Mouse (Mus musculus): Measurements from ENCODE around the gene Hsd17b2.

Hsd17b2 gene

DNA sequence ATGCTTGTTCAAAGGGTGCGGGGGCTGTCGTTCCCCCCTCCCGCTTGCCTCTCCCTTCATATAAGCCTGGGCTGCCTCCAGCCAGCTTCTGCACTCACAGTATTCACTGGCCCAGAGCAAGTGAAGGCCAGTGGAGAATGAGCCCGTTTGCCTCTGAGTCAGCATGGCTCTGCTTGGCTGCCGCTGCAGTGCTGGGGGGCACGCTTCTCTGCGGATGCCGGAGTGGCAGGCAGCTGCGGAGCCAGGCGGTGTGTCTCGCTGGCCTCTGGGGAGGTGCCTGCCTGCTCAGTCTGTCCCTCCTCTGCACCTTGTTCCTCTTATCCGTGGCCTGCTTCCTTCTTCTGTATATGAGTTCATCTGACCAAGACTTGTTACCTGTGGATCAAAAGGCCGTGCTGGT is at the start of gene Hsd17b2:
TSS of gene Hsd17b2 (plus strand) at position 46 of the 400 bp plus-strand sequence.
- no peak for DNase-seq

DNA sequence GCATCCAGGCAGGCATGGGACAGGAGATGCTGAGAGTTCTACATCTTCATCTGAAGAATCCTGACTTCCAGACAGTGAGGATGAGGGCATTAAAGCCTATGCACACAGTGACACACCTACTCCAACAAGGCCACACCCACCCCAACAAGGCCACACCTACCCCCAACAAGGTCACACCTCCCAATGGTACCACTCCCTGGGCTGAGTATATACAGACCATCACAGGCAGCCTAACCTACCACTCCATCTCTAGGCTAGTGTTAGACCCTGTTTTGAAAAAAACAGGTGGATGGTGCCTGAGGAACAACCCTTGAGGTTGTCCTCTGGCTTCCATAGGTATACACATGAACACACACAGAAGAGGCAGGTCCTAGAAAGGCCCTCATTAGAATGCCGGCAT is 49.4 kb upstream of the Hsd17b2 start:
- no peak for DNase-seq

DNA sequence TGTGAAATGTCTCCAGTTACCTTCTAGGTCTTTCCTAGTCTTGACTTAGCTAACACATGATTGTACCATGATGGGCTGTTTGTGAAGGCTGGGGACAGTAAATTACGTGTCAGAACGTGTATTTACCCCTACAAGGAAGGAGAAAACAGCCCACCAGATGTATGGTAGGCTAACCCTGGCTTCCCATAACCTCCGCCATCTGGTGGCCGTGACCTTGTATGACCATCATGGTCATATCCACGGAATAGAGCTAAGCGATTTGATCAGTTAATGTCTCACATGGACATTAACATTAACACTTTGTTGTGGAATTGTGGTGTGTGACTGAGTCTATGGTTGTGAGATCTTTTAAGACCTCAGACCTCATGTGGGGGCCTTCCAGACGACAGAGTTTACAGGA is 42.7 kb upstream of the Hsd17b2 start:
- no peak for DNase-seq

DNA sequence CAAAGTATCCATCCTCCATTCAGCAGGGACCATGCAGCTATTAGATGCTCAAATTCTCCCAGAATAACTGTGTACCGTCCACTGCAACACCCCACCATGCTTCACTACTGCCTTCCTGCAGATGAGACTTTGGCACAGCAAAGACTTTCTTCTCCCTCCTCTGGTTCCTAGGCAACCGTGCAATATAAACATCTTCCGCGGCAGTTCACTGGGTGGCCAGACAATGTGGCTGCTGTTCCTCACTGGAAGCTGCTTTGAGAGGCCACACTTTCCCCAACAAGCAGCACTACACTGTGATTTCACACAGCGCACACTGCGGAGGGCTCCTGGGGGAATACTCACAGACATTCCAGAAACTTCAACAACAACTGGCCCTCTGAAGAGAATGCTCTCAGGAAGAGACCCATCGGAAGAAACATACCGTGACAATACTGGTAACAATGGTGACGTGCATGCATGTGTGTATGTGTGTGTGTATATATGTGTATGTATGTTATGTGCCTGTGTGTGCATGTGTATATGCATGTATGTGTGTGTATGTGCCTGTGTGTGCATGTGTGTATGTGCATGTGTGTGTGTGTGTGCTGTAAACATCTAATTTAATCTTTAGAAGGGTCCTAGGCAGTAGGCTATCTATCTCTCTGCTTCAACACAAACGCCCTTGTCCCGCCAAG is 41.2 kb upstream of the Hsd17b2 start:
- DNase-seq, result no peak

DNA sequence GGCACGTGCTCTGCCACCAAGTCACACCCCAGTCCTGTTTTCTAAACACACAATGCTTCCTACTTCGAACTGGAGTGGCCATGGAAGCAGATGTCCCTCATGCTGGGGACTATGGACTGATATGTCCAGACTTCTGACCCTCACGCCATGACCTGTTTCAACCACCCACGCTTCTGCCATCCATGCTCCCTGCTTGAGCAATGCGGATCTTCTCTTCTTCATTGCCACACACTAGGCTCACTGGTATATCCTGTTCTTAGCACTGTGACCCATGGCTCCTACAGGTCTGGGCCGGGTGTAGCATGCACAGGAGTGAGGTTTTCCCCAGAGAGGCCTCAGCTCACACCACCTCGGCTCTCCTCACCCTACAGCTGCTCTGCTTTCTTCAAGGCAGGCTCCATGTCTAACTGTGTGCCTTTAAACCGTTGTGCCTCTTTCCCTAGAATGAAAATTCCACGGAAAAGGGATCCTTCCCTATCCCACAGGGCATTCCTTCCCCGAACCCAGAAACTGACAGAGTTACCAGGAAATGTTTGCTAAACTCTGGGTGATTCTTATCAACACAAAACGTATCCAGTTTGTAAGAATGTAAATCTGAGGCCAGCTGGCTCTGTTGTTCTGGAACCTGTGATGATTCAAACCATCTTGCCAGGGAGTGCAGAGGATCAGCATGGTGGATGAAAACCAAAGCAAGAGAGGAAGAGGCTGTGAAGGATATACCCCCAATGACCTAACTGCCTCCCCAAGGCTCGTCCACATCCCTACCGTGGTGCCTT is 34.2 kb upstream of the Hsd17b2 start:
- DNase-seq, result no peak

DNA sequence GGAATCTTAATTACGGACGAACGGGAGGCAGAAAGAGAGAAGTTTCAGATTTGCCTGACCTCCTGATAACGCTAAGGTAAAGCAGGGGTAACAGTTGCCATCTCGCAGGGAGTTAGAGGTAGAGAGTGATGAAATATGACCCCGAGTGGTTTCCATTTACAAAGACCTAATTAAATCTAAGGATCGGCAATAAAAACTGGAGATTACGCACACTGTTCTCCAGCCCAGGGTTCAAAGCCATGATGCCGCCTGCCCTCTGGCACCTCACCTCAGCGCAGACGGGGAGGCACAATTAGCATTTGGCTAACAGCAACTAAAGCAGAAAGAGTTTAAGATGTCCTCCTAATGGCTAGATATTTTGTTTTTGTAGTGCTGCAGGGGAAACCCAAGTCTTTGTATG is 31.2 kb upstream of the Hsd17b2 start:
- no peak for DNase-seq

DNA sequence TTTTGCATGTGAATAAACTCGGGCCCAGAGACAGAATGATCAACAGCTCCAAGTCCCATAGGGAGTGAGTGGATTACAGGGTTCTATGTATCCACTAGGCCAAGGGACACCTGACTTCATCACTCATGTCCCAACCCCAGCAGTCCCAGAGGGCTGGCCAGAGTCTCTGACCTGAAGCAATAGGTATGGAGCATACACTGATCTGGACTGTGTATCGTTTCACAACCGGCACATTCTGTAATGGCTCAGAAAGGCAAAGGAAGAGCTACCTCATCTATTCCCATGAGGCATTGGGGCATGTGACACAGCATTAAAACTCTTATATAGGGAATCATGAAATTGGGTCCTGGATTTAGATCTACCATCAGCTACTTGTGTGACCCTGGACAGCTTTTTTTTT is 29.1 kb upstream of the Hsd17b2 start:
- no peak for DNase-seq

DNA sequence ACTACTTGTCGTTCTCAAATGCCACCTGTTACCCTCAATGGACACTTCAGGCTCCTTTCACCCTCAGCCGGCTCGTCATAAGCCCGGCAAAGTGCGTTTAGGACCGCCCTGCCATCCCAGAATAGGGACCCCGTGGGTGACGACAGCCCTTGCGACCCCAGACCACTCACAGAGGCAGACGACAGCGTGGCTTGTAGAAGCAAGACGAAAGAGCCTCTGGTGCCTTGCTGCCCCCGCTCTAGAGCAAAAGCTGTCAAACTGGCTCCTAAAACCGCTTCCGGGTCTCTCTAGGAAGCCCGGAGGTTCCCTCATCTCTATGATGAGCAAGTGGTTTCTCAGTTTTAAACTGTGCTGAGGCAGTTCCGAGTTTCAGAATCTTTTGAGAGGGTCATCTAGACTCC is 28.3 kb upstream of the Hsd17b2 start, which contains the start of gene Sdr42e1:
TSS of gene Sdr42e1 (minus strand) at position 260 of the 401 bp plus-strand sequence.
- DNase-seq, result no peak

DNA sequence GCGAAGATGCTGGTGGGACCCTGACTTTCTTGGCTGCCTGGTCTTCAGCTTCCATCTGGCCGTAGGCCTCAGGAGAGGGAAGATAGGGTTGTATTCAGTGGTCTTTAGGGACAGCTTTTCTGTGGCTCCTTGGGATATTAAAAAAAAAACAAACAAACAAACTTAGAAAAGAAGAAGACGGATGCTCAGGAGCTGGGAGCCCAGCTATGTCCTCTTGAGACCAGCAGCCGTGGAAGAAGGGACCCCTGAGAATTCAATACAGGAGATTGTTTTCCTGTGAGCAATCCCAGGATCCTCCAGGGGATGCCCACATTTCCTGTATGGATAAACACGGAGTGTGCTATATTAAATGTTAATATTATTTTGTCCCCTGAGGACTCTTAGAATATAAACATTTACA is 26.5 kb upstream of the Hsd17b2 start:
- DNase-seq, result no peak

DNA sequence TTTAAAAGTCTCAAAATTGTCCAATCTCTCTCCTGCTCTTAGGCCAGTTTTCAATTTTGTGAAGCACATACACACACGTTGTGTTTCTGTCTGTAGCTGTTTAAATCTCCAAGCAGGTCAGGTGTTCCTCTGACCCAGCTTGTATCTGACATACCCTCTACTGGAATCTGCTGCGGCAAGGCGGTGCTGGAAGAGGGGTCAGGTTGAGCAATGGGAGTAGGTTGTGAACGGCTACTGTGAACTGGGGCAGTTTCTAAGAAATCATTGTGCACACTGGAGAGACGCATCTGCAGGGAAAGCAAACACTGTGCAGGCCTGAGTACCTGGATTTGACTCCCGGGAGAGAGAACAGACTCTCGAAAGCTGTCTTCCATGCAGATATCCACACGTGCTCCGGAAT is 25.2 kb upstream of the Hsd17b2 start:
- no peak for DNase-seq

DNA sequence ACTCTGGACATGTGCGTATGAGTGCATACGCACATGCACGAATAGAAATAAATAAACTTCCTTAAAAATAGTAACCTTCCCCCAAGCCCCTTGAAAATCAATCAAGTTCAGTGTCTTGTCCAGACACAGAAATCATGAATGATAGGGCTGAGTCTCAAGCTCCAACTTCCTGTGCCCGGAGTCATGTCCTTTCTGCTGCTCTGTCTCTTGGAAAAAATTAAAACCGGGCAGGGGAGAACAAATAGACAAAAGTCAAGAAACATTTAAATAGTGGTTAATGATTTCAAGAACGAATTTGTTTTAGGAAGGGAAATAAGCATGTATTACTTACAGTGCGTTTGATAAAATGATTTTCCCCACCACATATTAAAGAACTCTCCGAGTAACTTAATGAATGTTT is 24.7 kb upstream of the Hsd17b2 start:
- no peak for DNase-seq

DNA sequence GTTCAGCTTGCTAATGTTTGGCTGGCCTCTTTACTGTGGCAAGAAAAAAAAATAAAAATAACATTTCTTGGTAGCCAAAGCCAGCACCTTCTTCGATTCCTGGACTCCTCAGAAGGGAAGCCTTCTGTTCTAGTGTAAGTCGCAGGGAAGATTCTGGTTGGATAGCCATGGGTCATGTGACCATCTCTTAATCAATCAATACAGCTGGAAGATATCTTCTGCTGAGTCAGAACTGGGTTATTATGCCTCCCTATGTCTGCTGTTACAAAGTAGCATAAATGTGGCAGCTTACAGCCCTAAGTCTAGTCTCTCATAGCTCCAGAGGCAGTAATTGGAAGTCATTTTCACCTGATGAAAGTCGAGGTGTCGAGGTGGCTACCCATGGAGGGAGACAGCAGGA is 23.1 kb upstream of the Hsd17b2 start:
- no peak for DNase-seq

DNA sequence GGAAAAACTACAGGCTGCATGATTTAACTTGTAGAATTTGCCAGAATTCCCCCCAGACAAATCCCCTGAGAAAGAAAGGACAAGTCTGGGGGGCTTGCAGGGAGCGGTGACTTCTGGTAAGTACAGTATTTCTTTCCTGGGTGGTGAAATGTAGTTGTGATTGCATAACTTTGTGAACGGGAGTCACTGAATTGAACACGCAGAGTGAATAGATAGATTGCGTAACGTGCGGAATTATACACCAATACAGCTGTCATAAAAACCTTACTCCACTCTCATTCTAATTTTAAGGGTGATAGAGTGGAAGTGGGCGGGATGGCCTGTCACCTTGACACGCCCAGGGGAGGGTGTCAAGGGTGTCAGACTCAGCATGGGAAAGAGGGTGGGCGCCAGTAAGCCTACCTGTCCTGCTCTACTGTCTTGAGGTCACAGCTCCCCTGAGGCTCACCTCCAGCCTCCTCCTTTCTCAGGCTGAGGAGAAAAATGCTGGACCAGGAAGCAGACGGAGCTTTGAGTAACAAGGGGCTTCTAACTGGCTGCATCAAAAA is 17.7 kb upstream of the Hsd17b2 start:
- no peak for DNase-seq

DNA sequence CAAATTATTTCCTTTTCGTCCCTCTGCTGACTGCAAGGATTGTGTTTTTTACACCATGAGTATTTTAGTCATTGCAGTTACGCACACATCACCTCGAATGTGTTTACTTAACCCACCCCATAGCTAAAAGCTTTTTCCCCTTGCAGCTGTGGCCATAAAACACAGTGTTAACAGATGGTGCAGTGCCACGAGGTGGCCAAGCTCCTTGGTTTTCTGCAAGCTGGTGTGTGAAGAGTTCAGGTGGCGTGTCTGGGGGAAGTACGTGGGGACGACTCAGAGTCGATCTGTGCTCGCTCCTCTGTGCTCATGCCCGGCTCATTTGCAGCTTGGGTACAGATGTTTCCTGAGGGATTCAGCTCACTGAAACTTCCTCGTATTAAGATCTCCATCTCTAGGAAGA is 17.2 kb upstream of the Hsd17b2 start:
- DNase-seq, result no peak

DNA sequence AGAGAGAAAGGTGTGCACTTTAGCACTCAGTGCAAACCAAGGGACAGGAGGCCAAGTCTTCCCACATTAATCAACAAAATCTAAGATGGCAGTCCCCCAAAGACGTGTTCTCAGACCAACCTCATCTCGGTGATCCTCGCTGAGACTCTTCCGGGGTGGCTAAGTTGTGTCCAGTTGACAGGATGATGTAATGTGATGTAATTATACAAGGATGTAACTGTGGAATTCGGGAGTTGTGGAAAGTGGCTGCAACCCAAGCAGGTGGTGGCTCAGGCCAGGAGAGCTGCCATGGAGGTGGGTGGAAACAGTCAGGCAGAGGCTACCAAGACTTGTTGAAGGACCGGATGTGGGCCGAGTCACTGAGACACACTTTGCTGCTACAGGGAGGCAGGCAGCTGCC is 13.8 kb upstream of the Hsd17b2 start:
- DNase-seq, result no peak

DNA sequence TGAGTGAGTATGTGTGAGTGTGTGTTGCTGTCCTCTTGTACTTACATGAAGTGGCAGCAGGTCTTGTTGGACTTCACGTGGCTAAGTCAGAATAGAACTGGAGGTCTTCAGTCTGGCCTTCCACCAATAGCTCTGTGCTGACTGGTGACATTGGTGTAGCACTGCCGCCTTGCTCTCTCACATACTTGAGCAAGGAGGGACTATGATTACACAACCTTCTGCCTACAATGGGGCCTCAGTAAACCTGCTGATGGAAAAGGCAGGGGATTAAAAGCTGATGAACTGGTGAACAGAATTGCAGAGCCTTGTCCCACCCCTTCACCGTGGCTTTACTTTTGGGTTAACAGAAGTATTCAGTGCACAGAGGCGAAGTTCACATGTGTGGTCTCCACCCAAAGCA is 9.6 kb upstream of the Hsd17b2 start:
- DNase-seq, result no peak

DNA sequence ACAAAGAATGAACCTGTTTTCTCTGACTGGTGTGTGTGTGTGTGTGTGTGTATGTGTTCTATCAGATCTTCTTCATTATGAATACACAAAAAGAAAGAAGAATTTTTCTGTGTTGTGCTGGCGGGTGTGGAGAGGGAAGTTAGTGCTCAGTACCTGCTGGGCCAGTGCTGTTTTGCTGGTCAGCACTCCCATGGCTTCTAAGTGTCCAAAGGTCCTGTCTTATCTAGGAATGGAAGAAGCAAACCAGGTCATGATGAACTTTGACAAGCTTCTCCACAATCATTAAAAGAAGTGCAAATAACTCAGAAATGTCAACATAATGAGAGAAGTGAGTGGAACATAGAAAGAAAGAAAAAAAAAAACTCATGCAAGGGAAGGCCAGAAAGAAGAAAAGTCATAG is 6.1 kb upstream of the Hsd17b2 start:
- no peak for DNase-seq

DNA sequence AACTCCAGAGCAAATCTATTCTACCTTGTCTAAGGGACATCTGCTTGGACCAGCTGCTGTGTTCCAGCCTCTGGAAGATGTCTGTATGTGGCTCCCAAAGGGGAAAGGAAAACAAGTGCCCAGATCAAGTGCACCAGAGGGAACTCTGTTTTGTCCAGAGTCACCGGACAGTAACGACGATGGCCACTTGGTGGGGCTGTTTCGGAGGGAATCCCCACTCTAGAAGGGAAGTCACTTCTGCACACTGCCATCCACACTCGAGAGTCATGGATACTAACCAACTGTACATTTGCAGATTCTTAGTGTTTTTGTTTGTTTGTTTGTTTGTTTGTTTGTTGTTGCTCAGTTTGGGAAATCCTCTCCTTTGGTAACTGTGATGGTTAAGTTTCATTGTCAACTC is 4.5 kb upstream of the Hsd17b2 start:
- DNase-seq, result peak; percentile 5

DNA sequence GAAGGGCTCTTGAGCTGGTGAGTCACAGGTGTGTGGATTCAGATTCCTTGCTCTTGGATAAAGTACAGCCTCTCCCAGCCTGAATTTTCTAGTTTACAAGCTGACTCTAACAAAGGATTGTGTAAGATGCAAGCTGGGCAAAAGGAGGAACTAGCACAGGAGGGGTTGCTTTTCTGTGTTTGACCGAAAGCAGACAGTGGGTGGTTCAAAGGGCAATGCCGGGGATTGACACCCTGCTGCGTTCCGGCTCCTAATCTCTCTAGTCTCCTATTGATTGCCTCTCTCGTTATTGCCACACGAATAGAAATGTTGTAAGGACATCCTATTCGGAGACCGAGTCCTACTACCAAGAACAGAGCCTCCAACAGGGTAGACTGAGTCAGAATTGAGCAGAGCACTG is 1.0 kb upstream of the Hsd17b2 start:
- no peak for DNase-seq

DNA sequence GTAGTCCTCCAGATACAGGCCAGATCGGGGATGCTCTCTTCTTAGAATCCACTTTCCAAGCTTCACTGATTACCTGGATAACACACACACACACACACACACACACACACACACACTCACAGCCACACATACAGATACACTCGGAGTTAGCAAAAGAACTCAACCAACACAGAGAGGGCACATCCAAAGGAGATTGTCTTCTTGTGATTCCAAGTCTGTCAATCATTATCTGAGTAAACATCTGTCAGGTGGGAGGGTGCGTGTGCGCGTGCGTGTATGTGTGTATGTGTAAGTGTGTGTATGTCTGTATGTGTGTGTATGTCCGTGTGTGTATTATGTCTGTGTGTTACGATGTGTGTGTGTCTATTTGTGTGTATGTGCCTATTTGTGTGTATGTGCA is 458 bp upstream of the Hsd17b2 start:
- DNase-seq, result no peak

DNA sequence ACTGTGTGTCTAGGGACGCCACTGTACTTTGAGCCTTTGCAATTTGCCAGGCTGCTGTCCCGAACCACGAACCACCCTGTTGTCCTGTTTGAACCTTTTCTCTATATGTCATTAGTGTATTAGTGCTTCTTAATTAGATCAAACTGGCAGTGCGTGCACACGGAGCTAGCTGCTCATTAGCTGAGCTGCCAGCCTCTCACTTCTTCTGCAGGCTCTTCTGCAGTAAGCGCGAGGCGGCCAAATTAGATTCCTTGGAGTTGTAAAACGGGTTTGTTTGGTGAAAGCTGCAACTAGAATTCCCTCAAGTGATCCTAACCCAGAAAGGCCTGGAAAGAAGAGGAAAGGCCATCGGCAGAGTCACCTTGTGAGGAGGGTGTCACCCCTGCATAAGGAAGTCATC is 997 bp downstream of the Hsd17b2 start:
- DNase-seq, result no peak

DNA sequence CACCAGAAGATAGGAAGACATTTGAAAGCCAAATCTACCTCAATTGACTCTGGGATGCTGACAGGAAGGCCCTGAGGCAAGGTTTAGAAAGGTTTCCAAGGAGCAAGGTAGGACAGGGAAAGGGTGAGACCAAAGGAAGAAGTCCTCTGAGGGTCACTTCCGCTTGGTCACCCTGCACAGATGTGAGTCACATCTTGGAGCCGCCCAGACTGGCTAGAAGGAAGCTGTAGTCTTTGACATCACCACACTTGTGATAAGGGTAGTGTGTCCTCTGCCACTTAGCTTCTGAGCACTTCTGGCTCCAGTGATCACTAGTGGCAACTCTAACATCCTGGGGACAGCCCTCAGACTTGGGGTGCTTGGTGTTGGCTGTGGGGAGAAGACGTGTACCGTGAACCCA is 4.4 kb downstream of the Hsd17b2 start:
- DNase-seq, result no peak

DNA sequence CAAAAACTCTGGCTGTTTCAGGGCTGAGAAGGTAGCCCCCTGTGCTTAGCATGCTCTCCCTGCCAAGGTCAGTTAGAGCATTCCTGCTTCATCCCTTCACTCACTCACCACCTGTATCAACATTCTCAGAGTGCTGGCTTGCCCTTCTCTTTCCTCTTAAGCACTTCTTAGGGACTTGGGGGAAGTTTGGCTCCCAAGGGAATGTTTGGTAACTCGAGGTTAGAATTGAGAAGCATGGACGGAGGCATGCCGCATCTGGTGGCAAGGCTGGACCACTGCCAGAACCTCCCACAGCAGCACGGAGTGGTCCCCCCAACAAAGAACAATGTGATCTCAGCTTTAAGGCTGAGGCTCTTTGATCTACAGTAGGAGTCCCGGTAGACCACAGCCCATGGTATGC is 10.5 kb downstream of the Hsd17b2 start:
- DNase-seq, result no peak

DNA sequence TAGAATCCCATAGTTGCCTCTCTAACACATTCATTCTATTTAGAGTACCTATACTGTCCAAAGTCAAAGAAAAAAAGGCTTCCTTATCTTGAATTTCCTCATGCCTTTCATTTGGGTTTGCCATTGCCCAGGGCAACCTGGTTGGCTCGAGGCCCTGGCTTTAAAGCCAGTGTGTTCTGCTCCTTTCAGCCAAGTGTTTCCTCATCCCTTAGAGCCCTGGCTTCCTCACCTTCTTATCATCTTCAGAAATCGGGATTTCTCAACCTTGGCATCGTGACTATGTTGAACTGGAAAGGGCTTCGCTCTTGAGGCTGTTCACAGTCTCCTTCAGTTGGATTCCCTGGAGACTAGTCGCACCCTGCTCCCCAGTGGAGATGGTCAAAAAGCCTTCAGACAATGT is 12.9 kb downstream of the Hsd17b2 start:
- no peak for DNase-seq

DNA sequence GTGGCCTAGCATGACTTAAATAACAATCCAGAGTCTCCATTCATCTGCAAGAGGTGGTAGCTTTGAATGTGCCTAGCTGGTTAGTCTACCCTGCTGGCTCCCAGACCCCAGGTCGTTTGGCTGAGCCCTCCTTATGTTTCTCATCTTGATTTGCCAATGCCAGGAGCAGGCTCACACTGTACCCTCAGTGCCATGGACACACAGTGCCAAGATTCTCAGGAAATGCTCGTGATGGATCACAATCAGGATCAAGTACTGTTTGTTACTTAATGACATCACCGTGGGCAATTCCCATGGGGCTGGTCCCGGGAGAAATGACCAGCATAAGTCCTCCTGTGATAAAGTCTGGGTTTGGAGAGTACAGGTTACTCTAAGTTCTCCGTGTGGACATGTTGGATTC is 14.2 kb downstream of the Hsd17b2 start:
- DNase-seq, result no peak

Measured in cerebellum, adult 8-10 months (tissue).